Mouse (Mus musculus): ENCODE data around the gene Uhrf1bp1l. TPM values are rescaled to one million over a fixed set of nuclear protein-coding genes. Genes with fewer than 3 reads are reported as not detected.

Uhrf1bp1l gene
- polyA plus RNA-seq, 1 experiment from 2014 or later: 33.4 TPM

DNA sequence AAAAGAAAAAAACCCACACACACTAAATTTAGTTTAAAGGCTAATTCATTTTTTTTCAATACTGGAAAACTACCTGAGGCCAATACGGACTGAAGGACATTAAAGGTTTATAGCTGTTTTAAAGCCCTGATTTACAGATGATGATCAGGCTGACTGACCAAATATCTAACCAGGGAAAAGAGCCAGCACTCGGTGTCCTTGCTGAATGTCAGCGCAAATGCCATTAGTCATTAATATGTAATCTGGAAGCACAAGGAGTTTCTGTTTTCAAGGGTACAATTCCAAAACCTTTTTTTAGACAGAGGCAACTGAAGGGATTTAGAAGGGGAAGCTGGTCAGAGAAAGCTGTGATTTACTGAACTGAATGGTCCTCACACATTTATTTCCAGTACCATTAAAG, 24.0 kb upstream of the Uhrf1bp1l start:
- no peaks in the 10 kb centered on the region for H3K4me1 ChIP-seq (replicated peaks; ENCODE audit: control insufficient read depth, insufficient read depth, low read length)
- no peaks in the 10 kb centered on the region for H3K27me3 ChIP-seq (ENCODE audit: control insufficient read depth, insufficient read depth, low read length)
- no peaks in the 10 kb centered on the region for H3K9me3 ChIP-seq (ENCODE audit: control insufficient read depth, low read length)
- ATAC-seq (ENCODE audit: low FRiP score): no peak
- peaks cover 3% of the 10 kb centered on the region; the same call in 1 of the 2 replicates for H3K36me3 ChIP-seq (ENCODE audit: control insufficient read depth, insufficient read depth, low read length)
- DNase-seq (ENCODE audit: low spot score): no peak
- H3K4me3 ChIP-seq (ENCODE audit: low read depth, low read length): no peak overlapping the region
- WGBS: 96% methylated on average over 3 of the region's 3 CpGs
- H3K9ac ChIP-seq (ENCODE audit: low read depth, low read length): no peak overlapping the region
- no peak overlapping the region for H3K27ac ChIP-seq (ENCODE audit: low read depth, low read length)
- H3K4me2 ChIP-seq (replicated peaks; ENCODE audit: low read depth, low read length): no peak overlapping the region

DNA sequence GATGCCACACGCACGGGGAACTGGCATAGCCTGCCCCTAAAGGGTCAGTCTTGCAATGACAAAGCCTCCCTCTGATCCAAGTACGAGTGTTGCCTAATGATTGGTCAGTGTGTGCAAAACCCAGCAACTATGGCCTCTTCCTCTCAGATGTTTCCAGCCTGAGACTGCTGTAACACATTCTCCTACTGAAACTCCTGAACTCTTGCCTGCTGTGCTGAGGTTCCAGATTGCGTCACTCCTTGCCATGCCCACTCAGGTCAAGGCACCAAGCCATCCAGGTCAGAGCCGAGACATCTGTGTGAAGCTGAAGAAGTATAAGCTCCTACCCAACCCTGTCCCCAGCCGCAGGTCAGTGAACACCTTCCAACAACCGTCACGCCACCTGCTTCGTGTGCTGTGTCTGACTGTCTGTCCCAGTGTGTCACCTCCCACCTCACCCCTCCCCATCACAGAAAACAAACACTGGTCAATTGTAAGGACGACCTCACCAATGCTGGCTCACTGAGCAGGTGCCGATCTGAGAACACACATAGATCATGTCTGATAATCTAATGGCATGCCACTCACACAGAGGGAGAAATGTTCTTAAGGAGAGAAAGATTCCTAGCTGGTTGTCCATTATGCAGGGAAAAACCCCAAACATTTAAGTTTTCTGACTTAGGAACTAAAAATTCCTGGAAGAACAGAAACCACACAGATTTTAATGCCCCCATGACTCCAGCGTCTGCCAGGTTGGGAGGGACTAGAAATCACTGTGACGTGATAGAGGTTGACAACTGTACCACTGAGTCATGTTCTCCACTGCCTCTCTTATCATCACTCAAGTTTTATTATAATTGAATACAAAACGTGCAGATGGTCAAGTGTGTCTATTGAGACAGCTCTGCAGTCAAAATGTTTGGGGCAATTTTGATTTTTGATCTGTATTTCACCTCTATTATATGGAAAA, 22.3 kb upstream of the Uhrf1bp1l start:
- peaks cover 3% of the 10 kb centered on the region; the same call in 1 of the 2 replicates for H3K36me3 ChIP-seq (ENCODE audit: control insufficient read depth, insufficient read depth, low read length)
- no peaks in the 10 kb centered on the region for H3K27me3 ChIP-seq (ENCODE audit: control insufficient read depth, insufficient read depth, low read length)
- DNase-seq (ENCODE audit: low spot score): no peak
- no peaks in the 10 kb centered on the region for H3K4me1 ChIP-seq (replicated peaks; ENCODE audit: control insufficient read depth, insufficient read depth, low read length)
- H3K9me3 ChIP-seq (ENCODE audit: control insufficient read depth, low read length): no peaks in the 10 kb centered on the region
- no peak overlapping the region for H3K4me3 ChIP-seq (ENCODE audit: low read depth, low read length)
- H3K4me2 ChIP-seq (replicated peaks; ENCODE audit: low read depth, low read length): no peak overlapping the region
- no peak overlapping the region for H3K9ac ChIP-seq (ENCODE audit: low read depth, low read length)
- no peak overlapping the region for H3K27ac ChIP-seq (ENCODE audit: low read depth, low read length)
- WGBS: 92% methylated on average over 14 of the region's 14 CpGs
- ATAC-seq (ENCODE audit: low FRiP score): no peak

DNA sequence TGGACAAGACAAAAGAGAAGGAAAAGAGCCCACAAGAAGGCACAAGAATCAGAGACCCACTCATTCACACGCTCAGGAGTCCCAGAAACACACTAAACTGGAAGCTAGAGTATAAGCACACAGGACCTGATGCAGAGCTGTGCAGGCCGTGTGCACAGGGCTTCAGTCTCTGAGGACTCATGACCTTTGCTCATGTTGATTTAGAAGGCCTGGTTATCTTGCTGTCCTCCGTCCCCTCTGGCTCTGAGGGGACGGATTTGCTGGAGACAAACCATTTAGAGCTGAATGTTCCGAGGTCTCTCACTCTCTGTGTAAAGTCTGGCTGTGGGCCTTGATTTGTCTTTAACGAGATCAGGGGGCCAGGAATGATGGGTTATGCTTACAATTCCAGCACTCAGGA, 14.4 kb upstream of the Uhrf1bp1l start:
- Histone ChIP-seq H3K27ac (ENCODE audit: low read depth, low read length) (no peak overlapping the region), H3K4me2 (replicated peaks; ENCODE audit: low read depth, low read length) (no peak overlapping the region), H3K4me3 (ENCODE audit: low read depth, low read length) (no peak overlapping the region), H3K4me1 (replicated peaks; ENCODE audit: control insufficient read depth, insufficient read depth, low read length) (peaks cover 4% of the 10 kb centered on the region), H3K9ac (ENCODE audit: low read depth, low read length) (no peak overlapping the region), H3K27me3 (ENCODE audit: control insufficient read depth, insufficient read depth, low read length) (no peaks in the 10 kb centered on the region), H3K9me3 (ENCODE audit: control insufficient read depth, low read length) (no peaks in the 10 kb centered on the region), H3K36me3 (ENCODE audit: control insufficient read depth, insufficient read depth, low read length) (no peaks in the 10 kb centered on the region)
- no peak for DNase-seq (ENCODE audit: low spot score)
- whole genome bisulfite sequencing: 88% methylated on average over 6 of the region's 6 CpGs
- ATAC-seq (ENCODE audit: low FRiP score): no peak

DNA sequence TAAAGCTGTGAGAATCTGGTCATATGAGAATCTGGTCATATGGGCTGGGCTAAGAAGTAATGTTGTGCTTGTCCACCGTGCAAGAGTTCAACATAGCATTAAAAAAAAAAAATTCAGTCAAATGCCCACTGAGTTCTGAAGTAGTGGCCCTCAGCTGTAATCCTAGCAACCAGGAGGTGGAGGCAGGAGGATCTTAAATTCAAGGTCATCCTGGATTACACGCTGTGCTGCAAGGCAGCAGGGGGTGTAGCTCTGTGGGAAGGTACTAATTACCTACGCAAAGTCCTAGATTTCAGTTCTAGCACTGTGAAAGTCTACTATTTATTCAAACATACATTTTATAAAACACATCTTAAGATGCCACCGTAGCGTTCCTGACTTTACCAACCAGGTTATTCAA, 13.4 kb upstream of the Uhrf1bp1l start:
- no peak; the same call in 1 of the 2 replicates for ATAC-seq (ENCODE audit: low FRiP score)
- Histone ChIP-seq H3K9me3 (ENCODE audit: control insufficient read depth, low read length) (no peaks in the 10 kb centered on the region), H3K27ac (ENCODE audit: low read depth, low read length) (no peak overlapping the region), H3K27me3 (ENCODE audit: control insufficient read depth, insufficient read depth, low read length) (no peaks in the 10 kb centered on the region), H3K4me1 (replicated peaks; ENCODE audit: control insufficient read depth, insufficient read depth, low read length) (peaks cover 4% of the 10 kb centered on the region), H3K9ac (ENCODE audit: low read depth, low read length) (peak overlapping the region; percentile 42), H3K4me3 (ENCODE audit: low read depth, low read length) (peak overlapping the region; percentile 56), H3K4me2 (replicated peaks; ENCODE audit: low read depth, low read length) (peak overlapping the region; percentile 50), H3K36me3 (ENCODE audit: control insufficient read depth, insufficient read depth, low read length) (no peaks in the 10 kb centered on the region)
- DNase-seq (ENCODE audit: low spot score): no peak
- 12% methylated on average over 5 of the region's 5 CpGs for WGBS

GRCm38 (mm10) chr10:89732001-89732794, 12.6 kb upstream of the Uhrf1bp1l start, which contains the start of gene Actr6:
TSS of gene Actr6 (minus strand) at chr10:89732295.
- Histone ChIP-seq H3K9ac (ENCODE audit: low read depth, low read length) (peak within 1 kb of the TSS; percentile 42), H3K9me3 (ENCODE audit: control insufficient read depth, low read length) (no peaks in the 10 kb centered on the region), H3K27me3 (ENCODE audit: control insufficient read depth, insufficient read depth, low read length) (no peaks in the 10 kb centered on the region), H3K4me1 (replicated peaks; ENCODE audit: control insufficient read depth, insufficient read depth, low read length) (peaks cover 4% of the 10 kb centered on the region), H3K27ac (ENCODE audit: low read depth, low read length) (no peak within 1 kb of the TSS), H3K4me3 (ENCODE audit: low read depth, low read length) (peak within 1 kb of the TSS; percentile 56), H3K36me3 (ENCODE audit: control insufficient read depth, insufficient read depth, low read length) (no peaks in the 10 kb centered on the region), H3K4me2 (replicated peaks; ENCODE audit: low read depth, low read length) (peak within 1 kb of the TSS; percentile 64)
- 2% methylated on average over 49 of the region's 49 CpGs for WGBS
- ATAC-seq (ENCODE audit: low FRiP score) (peak; percentile 98), DNase-seq (ENCODE audit: low spot score) (peak; percentile 97)

DNA sequence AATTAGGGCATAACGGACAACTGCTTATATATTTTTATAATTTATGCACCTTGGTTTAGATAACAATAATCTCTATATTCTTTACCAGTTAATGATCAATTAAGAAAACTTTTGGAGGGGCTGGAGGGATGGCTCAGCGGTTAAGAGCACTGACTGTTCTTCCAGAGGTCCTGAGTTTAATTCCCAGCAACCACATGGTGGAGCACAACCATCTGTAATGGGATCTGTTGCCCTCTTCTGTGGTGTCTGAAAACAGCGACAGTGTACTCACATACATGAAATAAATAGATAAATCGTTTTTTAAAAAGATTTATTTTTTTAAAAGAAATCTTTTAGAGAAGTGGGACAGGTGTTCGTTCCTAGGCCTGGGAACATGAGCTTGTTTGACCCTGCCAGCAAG, 7.7 kb upstream of the Uhrf1bp1l start:
- DNase-seq (ENCODE audit: low spot score): no peak
- H3K36me3 ChIP-seq (ENCODE audit: control insufficient read depth, insufficient read depth, low read length): no peaks in the 10 kb centered on the region
- no peak overlapping the region for H3K9ac ChIP-seq (ENCODE audit: low read depth, low read length)
- no peak overlapping the region for H3K4me3 ChIP-seq (ENCODE audit: low read depth, low read length)
- H3K4me2 ChIP-seq (replicated peaks; ENCODE audit: low read depth, low read length): no peak overlapping the region
- H3K4me1 ChIP-seq (replicated peaks; ENCODE audit: control insufficient read depth, insufficient read depth, low read length): no peaks in the 10 kb centered on the region
- no peak for ATAC-seq (ENCODE audit: low FRiP score)
- no peaks in the 10 kb centered on the region for H3K9me3 ChIP-seq (ENCODE audit: control insufficient read depth, low read length)
- H3K27me3 ChIP-seq (ENCODE audit: control insufficient read depth, insufficient read depth, low read length): no peaks in the 10 kb centered on the region
- no peak overlapping the region for H3K27ac ChIP-seq (ENCODE audit: low read depth, low read length)
- 48% methylated on average over 5 of the region's 5 CpGs for WGBS

DNA sequence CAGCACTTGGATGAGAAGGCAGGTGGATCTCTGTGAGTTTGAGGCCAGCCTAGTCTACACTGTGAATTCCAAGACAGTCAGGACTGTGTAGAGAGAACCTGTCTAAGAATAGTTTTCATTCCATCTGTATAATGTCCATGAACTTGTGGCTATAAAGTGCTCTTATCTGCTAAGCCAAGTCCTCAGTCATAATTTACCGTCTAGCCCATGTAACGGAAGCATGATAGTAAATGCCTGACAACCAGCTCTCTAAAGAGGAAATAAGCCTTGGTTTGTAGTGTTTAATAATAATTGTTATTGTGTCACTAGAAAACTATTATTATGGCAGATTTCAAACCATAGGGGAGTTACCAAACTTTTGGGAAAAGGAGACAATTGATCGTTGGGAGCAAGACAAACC, 6.9 kb upstream of the Uhrf1bp1l start:
- H3K9me3 ChIP-seq (ENCODE audit: control insufficient read depth, low read length): no peaks in the 10 kb centered on the region
- H3K27ac ChIP-seq (ENCODE audit: low read depth, low read length): no peak overlapping the region
- no peaks in the 10 kb centered on the region for H3K36me3 ChIP-seq (ENCODE audit: control insufficient read depth, insufficient read depth, low read length)
- no peak overlapping the region for H3K4me3 ChIP-seq (ENCODE audit: low read depth, low read length)
- no peak overlapping the region for H3K9ac ChIP-seq (ENCODE audit: low read depth, low read length)
- DNase-seq (ENCODE audit: low spot score) (no peak), ATAC-seq (ENCODE audit: low FRiP score) (no peak)
- no peaks in the 10 kb centered on the region for H3K27me3 ChIP-seq (ENCODE audit: control insufficient read depth, insufficient read depth, low read length)
- 90% methylated on average over 3 of the region's 3 CpGs for WGBS
- H3K4me2 ChIP-seq (replicated peaks; ENCODE audit: low read depth, low read length): no peak overlapping the region
- no peaks in the 10 kb centered on the region for H3K4me1 ChIP-seq (replicated peaks; ENCODE audit: control insufficient read depth, insufficient read depth, low read length)

DNA sequence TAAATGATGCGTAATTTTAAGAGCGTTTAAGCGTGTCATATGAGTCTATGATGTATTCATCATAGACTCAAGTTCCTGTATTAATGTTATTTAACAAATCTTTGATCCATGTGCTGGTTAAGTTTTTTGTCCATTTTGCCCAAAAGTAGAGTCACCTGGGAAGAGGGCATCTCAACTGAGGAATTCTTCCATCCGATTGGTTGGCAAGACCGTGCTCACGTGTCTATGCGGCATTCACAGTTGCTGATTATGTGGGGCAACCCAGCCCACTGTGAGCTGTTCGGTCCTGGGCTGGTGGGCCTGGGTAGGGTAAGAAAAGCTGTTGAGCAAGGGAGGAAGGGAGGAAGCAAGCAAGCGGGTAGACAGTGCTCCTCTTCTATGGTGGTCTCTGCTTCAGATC, 6.4 kb upstream of the Uhrf1bp1l start:
- 90% methylated on average over 9 of the region's 9 CpGs for WGBS

More for the DNA sequence above, 6.4 kb upstream of the Uhrf1bp1l start:
- Histone ChIP-seq H3K36me3 (ENCODE audit: control insufficient read depth, insufficient read depth, low read length) (no peaks in the 10 kb centered on the region), H3K9me3 (ENCODE audit: control insufficient read depth, low read length) (no peaks in the 10 kb centered on the region), H3K4me1 (replicated peaks; ENCODE audit: control insufficient read depth, insufficient read depth, low read length) (no peaks in the 10 kb centered on the region), H3K27ac (ENCODE audit: low read depth, low read length) (no peak overlapping the region), H3K9ac (ENCODE audit: low read depth, low read length) (no peak overlapping the region), H3K4me2 (replicated peaks; ENCODE audit: low read depth, low read length) (no peak overlapping the region), H3K27me3 (ENCODE audit: control insufficient read depth, insufficient read depth, low read length) (no peaks in the 10 kb centered on the region), H3K4me3 (ENCODE audit: low read depth, low read length) (no peak overlapping the region)
- ATAC-seq (ENCODE audit: low FRiP score): no peak
- no peak for DNase-seq (ENCODE audit: low spot score)
